Mouse (Mus musculus): ENCODE results near the gene Thsd4. TPM values are rescaled to one million over a fixed set of nuclear protein-coding genes. Genes with fewer than 3 reads are reported as not detected.

Gene Thsd4
- polyA plus RNA-seq, 1 experiment from 2014 or later, result 3.4 TPM

- Histone ChIP-seq H3K36me3 (ENCODE audit: insufficient read depth, low read length) (no peaks in the 10 kb centered on the region), H3K9me3 (ENCODE audit: low read length) (no peaks in the 10 kb centered on the region), H3K4me3 (ENCODE audit: low read depth, low read length) (no peak overlapping the region), H3K4me1 (ENCODE audit: insufficient read depth, low read depth, low read length) (no peaks in the 10 kb centered on the region), H3K27ac (ENCODE audit: low read length) (no peak overlapping the region), H3K27me3 (replicated peaks; ENCODE audit: insufficient read depth, low read length) (no peaks in the 10 kb centered on the region), H3K9ac (replicated peaks; ENCODE audit: low read depth) (no peak overlapping the region), H3K4me2 (replicated peaks; ENCODE audit: low read depth, low read length) (no peak overlapping the region)
- DNase-seq (ENCODE audit: low spot score) (no peak), ATAC-seq (no peak)
- 74% methylated on average over 5 of the region's 5 CpGs for WGBS
- TF ChIP-seq CTCF (IDR thresholded peaks at IDR 0.05) (no peak), EP300 (IDR thresholded peaks at IDR 0.05) (no peak)
Observed at GRCm38 (mm10) chr9:60307469-60307868, 214.4 kb downstream of the Thsd4 start.

- TF ChIP-seq EP300 (IDR thresholded peaks at IDR 0.05), result no peak
- no peak for TF ChIP-seq CTCF (IDR thresholded peaks at IDR 0.05)
- DNase-seq (ENCODE audit: low spot score), result peak; percentile 29
- no peak overlapping the region for H3K27ac ChIP-seq (ENCODE audit: low read length)
- H3K4me2 ChIP-seq (replicated peaks; ENCODE audit: low read depth, low read length), result no peak overlapping the region
- H3K27me3 ChIP-seq (replicated peaks; ENCODE audit: insufficient read depth, low read length), result no peaks in the 10 kb centered on the region
- no peaks in the 10 kb centered on the region for H3K4me1 ChIP-seq (ENCODE audit: insufficient read depth, low read depth, low read length)
- no peak overlapping the region for H3K9ac ChIP-seq (replicated peaks; ENCODE audit: low read depth)
- WGBS, result 70% methylated on average over 4 of the region's 4 CpGs
- ATAC-seq, result no peak
- no peak overlapping the region for H3K4me3 ChIP-seq (ENCODE audit: low read depth, low read length)
- no peaks in the 10 kb centered on the region for H3K36me3 ChIP-seq (ENCODE audit: insufficient read depth, low read length)
- no peaks in the 10 kb centered on the region for H3K9me3 ChIP-seq (ENCODE audit: low read length)
Observed at GRCm38 (mm10) chr9:60306241-60306640, 215.6 kb downstream of the Thsd4 start.

GRCm38 (mm10) chr9:60305204-60305840, 216.5 kb downstream of the Thsd4 start:
- Histone ChIP-seq H3K4me2 (replicated peaks; ENCODE audit: low read depth, low read length) (no peak overlapping the region), H3K27me3 (replicated peaks; ENCODE audit: insufficient read depth, low read length) (no peaks in the 10 kb centered on the region), H3K4me3 (ENCODE audit: low read depth, low read length) (no peak overlapping the region), H3K9me3 (ENCODE audit: low read length) (no peaks in the 10 kb centered on the region), H3K36me3 (ENCODE audit: insufficient read depth, low read length) (no peaks in the 10 kb centered on the region), H3K4me1 (ENCODE audit: insufficient read depth, low read depth, low read length) (no peaks in the 10 kb centered on the region), H3K9ac (replicated peaks; ENCODE audit: low read depth) (no peak overlapping the region), H3K27ac (ENCODE audit: low read length) (no peak overlapping the region)
- no peak for TF ChIP-seq EP300 (IDR thresholded peaks at IDR 0.05)
- no peak for TF ChIP-seq CTCF (IDR thresholded peaks at IDR 0.05)
- DNase-seq (ENCODE audit: low spot score) (no peak), ATAC-seq (no peak)
- 87% methylated on average over 2 of the region's 2 CpGs for WGBS

GRCm38 (mm10) chr9:60296276-60296675, 225.6 kb downstream of the Thsd4 start:
- TF ChIP-seq EP300 (IDR thresholded peaks at IDR 0.05), result no peak
- TF ChIP-seq CTCF (IDR thresholded peaks at IDR 0.05), result no peak
- no peaks in the 10 kb centered on the region for H3K27me3 ChIP-seq (replicated peaks; ENCODE audit: insufficient read depth, low read length)
- 87% methylated on average over 2 of the region's 2 CpGs for WGBS
- no peaks in the 10 kb centered on the region for H3K36me3 ChIP-seq (ENCODE audit: insufficient read depth, low read length)
- no peaks in the 10 kb centered on the region for H3K4me1 ChIP-seq (ENCODE audit: insufficient read depth, low read depth, low read length)
- H3K9ac ChIP-seq (replicated peaks; ENCODE audit: low read depth), result no peak overlapping the region
- H3K9me3 ChIP-seq (ENCODE audit: low read length), result no peaks in the 10 kb centered on the region
- H3K4me3 ChIP-seq (ENCODE audit: low read depth, low read length), result no peak overlapping the region
- no peak overlapping the region for H3K4me2 ChIP-seq (replicated peaks; ENCODE audit: low read depth, low read length)
- no peak for ATAC-seq
- H3K27ac ChIP-seq (ENCODE audit: low read length), result no peak overlapping the region
- no peak for DNase-seq (ENCODE audit: low spot score)

GRCm38 (mm10) chr9:60295199-60295598, 226.6 kb downstream of the Thsd4 start:
- WGBS, result 66% methylated on average over 6 of the region's 6 CpGs
- DNase-seq (ENCODE audit: low spot score) (no peak), ATAC-seq (peak; percentile 32; the same call in 1 of the 2 replicates)
- no peaks in the 10 kb centered on the region for H3K4me1 ChIP-seq (ENCODE audit: insufficient read depth, low read depth, low read length)
- no peak overlapping the region for H3K4me2 ChIP-seq (replicated peaks; ENCODE audit: low read depth, low read length)
- no peak overlapping the region for H3K9ac ChIP-seq (replicated peaks; ENCODE audit: low read depth)
- H3K27ac ChIP-seq (ENCODE audit: low read length), result no peak overlapping the region
- H3K36me3 ChIP-seq (ENCODE audit: insufficient read depth, low read length), result no peaks in the 10 kb centered on the region
- H3K4me3 ChIP-seq (ENCODE audit: low read depth, low read length), result no peak overlapping the region
- no peaks in the 10 kb centered on the region for H3K9me3 ChIP-seq (ENCODE audit: low read length)
- H3K27me3 ChIP-seq (replicated peaks; ENCODE audit: insufficient read depth, low read length), result no peaks in the 10 kb centered on the region
- TF ChIP-seq EP300 (IDR thresholded peaks at IDR 0.05) (no peak), CTCF (IDR thresholded peaks at IDR 0.05) (no peak)

GRCm38 (mm10) chr9:60293129-60293528, 228.7 kb downstream of the Thsd4 start:
- Histone ChIP-seq H3K27ac (ENCODE audit: low read length) (no peak overlapping the region), H3K4me3 (ENCODE audit: low read depth, low read length) (no peak overlapping the region), H3K4me2 (replicated peaks; ENCODE audit: low read depth, low read length) (no peak overlapping the region), H3K9ac (replicated peaks; ENCODE audit: low read depth) (no peak overlapping the region), H3K27me3 (replicated peaks; ENCODE audit: insufficient read depth, low read length) (no peaks in the 10 kb centered on the region), H3K9me3 (ENCODE audit: low read length) (no peaks in the 10 kb centered on the region), H3K36me3 (ENCODE audit: insufficient read depth, low read length) (no peaks in the 10 kb centered on the region), H3K4me1 (ENCODE audit: insufficient read depth, low read depth, low read length) (no peaks in the 10 kb centered on the region)
- 74% methylated on average over 6 of the region's 6 CpGs for WGBS
- DNase-seq (ENCODE audit: low spot score), result no peak
- no peak for TF ChIP-seq EP300 (IDR thresholded peaks at IDR 0.05)
- no peak for TF ChIP-seq CTCF (IDR thresholded peaks at IDR 0.05)
- no peak for ATAC-seq

- 79% methylated on average over 8 of the region's 8 CpGs for WGBS
- ATAC-seq, result no peak
- TF ChIP-seq CTCF (IDR thresholded peaks at IDR 0.05) (no peak), EP300 (IDR thresholded peaks at IDR 0.05) (no peak)
Observed at GRCm38 (mm10) chr9:60290780-60291179, 231.1 kb downstream of the Thsd4 start.

More at GRCm38 (mm10) chr9:60290780-60291179, 231.1 kb downstream of the Thsd4 start:
- H3K4me1 ChIP-seq (ENCODE audit: insufficient read depth, low read depth, low read length), result no peaks in the 10 kb centered on the region
- H3K27ac ChIP-seq (ENCODE audit: low read length), result no peak overlapping the region
- no peak overlapping the region for H3K4me2 ChIP-seq (replicated peaks; ENCODE audit: low read depth, low read length)
- no peak for DNase-seq (ENCODE audit: low spot score)
- no peaks in the 10 kb centered on the region for H3K36me3 ChIP-seq (ENCODE audit: insufficient read depth, low read length)
- H3K27me3 ChIP-seq (replicated peaks; ENCODE audit: insufficient read depth, low read length), result no peaks in the 10 kb centered on the region
- no peak overlapping the region for H3K4me3 ChIP-seq (ENCODE audit: low read depth, low read length)
- H3K9ac ChIP-seq (replicated peaks; ENCODE audit: low read depth), result no peak overlapping the region
- no peaks in the 10 kb centered on the region for H3K9me3 ChIP-seq (ENCODE audit: low read length)
